Mouse (Mus musculus): ENCODE results near the gene Phactr3. TPM values are rescaled to one million over a fixed set of nuclear protein-coding genes. Genes with fewer than 3 reads are reported as not detected.

Gene Phactr3
- polyA plus RNA-seq, 1 experiment: 0.32 TPM

DNA sequence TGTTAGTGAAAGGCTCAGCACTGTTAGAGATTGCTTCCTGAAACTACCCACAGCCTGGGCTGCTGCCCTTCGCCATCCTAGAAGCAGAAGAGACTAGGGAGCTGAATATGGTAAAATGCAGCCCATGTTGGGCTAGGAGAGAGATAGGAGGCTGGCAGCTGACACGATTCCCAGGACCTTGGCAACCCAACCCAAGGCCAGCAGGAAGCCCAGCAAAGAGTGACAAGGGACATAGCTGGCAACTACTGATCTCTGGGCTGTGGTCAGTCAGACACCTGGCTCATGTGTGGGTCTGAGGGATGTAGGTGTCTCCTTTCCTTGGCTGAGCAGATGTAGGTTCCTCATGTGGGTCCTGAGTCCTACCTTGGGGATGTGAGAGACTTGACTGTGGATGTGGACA lies 152.0 kb downstream of the Phactr3 start:
- Histone ChIP-seq H3K4me1 (replicated peaks; ENCODE audit: control insufficient read depth, insufficient read depth, low read length) (no peaks in the 10 kb centered on the region), H3K36me3 (ENCODE audit: control insufficient read depth, insufficient read depth, low read length) (no peaks in the 10 kb centered on the region), H3K27me3 (ENCODE audit: control insufficient read depth, insufficient read depth, low read length) (no peaks in the 10 kb centered on the region), H3K27ac (ENCODE audit: control insufficient read depth, insufficient read depth, low read length) (no peak overlapping the region), H3K4me3 (ENCODE audit: control insufficient read depth, insufficient read depth, low read length) (no peak overlapping the region)
- DNase-seq: no peak
- no peak for TF ChIP-seq POLR2A (IDR thresholded peaks at IDR 0.05; ENCODE audit: control insufficient read depth, extremely low read depth, insufficient read depth, low read length, poor library complexity)
- no peak for TF ChIP-seq CTCF (IDR thresholded peaks at IDR 0.05; ENCODE audit: borderline replicate concordance, control insufficient read depth, extremely low read depth, insufficient read depth, low read length, poor library complexity)
- 68% methylated on average over 2 of the region's 2 CpGs for WGBS

DNA sequence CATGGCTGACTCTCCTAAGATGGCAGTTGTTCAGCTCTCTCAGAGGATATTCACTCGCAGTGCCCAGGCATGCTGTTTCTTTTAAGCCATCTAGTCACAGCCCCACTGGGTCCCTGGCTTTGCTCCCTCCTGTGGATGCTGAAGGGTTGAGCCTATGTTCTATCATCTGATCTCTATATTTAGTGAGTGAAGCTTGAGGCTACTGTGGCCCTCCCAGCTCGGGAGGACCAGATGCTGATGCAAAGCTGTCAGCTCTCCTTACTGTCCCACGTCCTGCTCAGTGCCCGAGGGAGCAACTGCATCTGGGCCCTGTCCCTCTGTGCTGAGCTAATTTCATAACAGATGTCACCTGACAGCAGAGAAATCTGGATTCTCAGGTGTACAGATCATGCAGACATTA lies 153.6 kb downstream of the Phactr3 start:
- DNase-seq: no peak
- Histone ChIP-seq H3K4me3 (ENCODE audit: control insufficient read depth, insufficient read depth, low read length) (no peak overlapping the region), H3K4me1 (replicated peaks; ENCODE audit: control insufficient read depth, insufficient read depth, low read length) (no peaks in the 10 kb centered on the region), H3K27me3 (ENCODE audit: control insufficient read depth, insufficient read depth, low read length) (no peaks in the 10 kb centered on the region), H3K36me3 (ENCODE audit: control insufficient read depth, insufficient read depth, low read length) (no peaks in the 10 kb centered on the region), H3K27ac (ENCODE audit: control insufficient read depth, insufficient read depth, low read length) (no peak overlapping the region)
- TF ChIP-seq POLR2A (IDR thresholded peaks at IDR 0.05; ENCODE audit: control insufficient read depth, extremely low read depth, insufficient read depth, low read length, poor library complexity) (no peak), CTCF (IDR thresholded peaks at IDR 0.05; ENCODE audit: borderline replicate concordance, control insufficient read depth, extremely low read depth, insufficient read depth, low read length, poor library complexity) (no peak)
- 72% methylated on average over 4 of the region's 4 CpGs for WGBS

DNA sequence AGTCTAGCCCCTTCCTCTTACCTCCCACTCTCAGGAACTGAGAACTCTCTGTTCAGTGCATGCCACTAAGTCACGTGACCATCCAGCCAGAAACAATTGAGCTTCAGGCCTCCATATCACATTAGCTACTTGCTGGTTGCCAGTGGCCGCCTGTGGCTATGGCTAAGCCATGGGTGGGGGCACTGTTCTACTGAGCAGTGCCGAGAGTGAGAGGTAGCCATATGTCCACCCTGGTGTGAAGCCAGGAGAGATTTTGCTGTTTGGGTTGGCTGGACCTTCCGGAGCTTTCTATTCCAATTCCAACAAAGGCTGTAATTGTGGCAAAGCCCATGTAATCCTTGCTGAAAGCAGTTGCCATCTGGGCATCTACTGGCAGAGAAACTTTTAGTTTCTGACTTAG lies 155.4 kb downstream of the Phactr3 start:
- DNase-seq: no peak
- TF ChIP-seq POLR2A (IDR thresholded peaks at IDR 0.05; ENCODE audit: control insufficient read depth, extremely low read depth, insufficient read depth, low read length, poor library complexity) (no peak), CTCF (IDR thresholded peaks at IDR 0.05; ENCODE audit: borderline replicate concordance, control insufficient read depth, extremely low read depth, insufficient read depth, low read length, poor library complexity) (no peak)
- Histone ChIP-seq H3K4me1 (replicated peaks; ENCODE audit: control insufficient read depth, insufficient read depth, low read length) (no peaks in the 10 kb centered on the region), H3K4me3 (ENCODE audit: control insufficient read depth, insufficient read depth, low read length) (no peak overlapping the region), H3K27me3 (ENCODE audit: control insufficient read depth, insufficient read depth, low read length) (no peaks in the 10 kb centered on the region), H3K27ac (ENCODE audit: control insufficient read depth, insufficient read depth, low read length) (no peak overlapping the region), H3K36me3 (ENCODE audit: control insufficient read depth, insufficient read depth, low read length) (no peaks in the 10 kb centered on the region)
- 80% methylated on average over 4 of the region's 4 CpGs for WGBS

DNA sequence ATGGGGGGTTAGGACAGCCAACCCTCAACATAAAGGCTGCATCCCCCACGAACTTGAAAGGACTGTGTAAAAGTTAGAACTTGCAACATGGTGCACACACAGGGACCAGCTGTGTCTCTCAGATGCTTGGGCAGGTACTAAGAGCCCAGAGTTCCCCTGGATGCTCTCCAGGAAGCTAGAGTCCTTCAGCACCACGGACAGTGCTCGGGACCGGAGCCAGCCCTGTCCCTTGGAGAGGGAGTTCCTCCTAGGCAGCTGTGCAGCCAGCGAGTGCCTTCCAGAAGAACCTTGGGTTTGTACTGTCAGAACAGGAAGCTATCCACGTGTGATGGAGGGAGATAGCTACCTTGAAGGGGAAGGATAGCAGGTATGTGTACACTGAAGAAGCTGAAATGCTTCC lies 158.4 kb downstream of the Phactr3 start:
- DNase-seq: no peak
- Histone ChIP-seq H3K4me1 (replicated peaks; ENCODE audit: control insufficient read depth, insufficient read depth, low read length) (no peaks in the 10 kb centered on the region), H3K27ac (ENCODE audit: control insufficient read depth, insufficient read depth, low read length) (no peak overlapping the region), H3K27me3 (ENCODE audit: control insufficient read depth, insufficient read depth, low read length) (no peaks in the 10 kb centered on the region), H3K4me3 (ENCODE audit: control insufficient read depth, insufficient read depth, low read length) (no peak overlapping the region), H3K36me3 (ENCODE audit: control insufficient read depth, insufficient read depth, low read length) (no peaks in the 10 kb centered on the region)
- WGBS: 13% methylated on average over 6 of the region's 6 CpGs
- no peak for TF ChIP-seq POLR2A (IDR thresholded peaks at IDR 0.05; ENCODE audit: control insufficient read depth, extremely low read depth, insufficient read depth, low read length, poor library complexity)

DNA sequence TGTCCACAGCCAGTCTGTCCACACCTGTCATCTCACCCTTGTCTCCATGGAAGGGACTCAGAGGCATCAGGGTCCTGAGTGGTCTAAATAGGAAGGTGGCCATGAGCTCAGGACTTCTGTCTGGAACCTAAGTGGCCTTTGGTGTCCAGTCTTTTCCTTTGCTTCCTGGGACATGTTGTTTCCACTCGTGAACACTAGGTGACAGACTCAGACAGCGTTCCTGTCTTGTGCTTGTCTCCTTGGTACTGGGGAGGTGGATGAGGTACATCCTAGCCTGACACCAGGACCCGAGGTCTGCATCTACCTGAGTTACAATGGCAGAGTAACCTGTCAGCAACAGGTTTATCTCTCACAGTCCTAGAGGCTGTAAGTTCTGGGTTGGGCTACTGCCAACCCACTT lies 162.4 kb downstream of the Phactr3 start:
- no peak for DNase-seq
- Histone ChIP-seq H3K27ac (ENCODE audit: control insufficient read depth, insufficient read depth, low read length) (no peak overlapping the region), H3K4me1 (replicated peaks; ENCODE audit: control insufficient read depth, insufficient read depth, low read length) (no peaks in the 10 kb centered on the region), H3K4me3 (ENCODE audit: control insufficient read depth, insufficient read depth, low read length) (no peak overlapping the region), H3K27me3 (ENCODE audit: control insufficient read depth, insufficient read depth, low read length) (no peaks in the 10 kb centered on the region), H3K36me3 (ENCODE audit: control insufficient read depth, insufficient read depth, low read length) (no peaks in the 10 kb centered on the region)
- TF ChIP-seq CTCF (IDR thresholded peaks at IDR 0.05; ENCODE audit: borderline replicate concordance, control insufficient read depth, extremely low read depth, insufficient read depth, low read length, poor library complexity) (no peak), POLR2A (IDR thresholded peaks at IDR 0.05; ENCODE audit: control insufficient read depth, extremely low read depth, insufficient read depth, low read length, poor library complexity) (no peak)
- 54% methylated on average over 3 of the region's 3 CpGs for WGBS

DNA sequence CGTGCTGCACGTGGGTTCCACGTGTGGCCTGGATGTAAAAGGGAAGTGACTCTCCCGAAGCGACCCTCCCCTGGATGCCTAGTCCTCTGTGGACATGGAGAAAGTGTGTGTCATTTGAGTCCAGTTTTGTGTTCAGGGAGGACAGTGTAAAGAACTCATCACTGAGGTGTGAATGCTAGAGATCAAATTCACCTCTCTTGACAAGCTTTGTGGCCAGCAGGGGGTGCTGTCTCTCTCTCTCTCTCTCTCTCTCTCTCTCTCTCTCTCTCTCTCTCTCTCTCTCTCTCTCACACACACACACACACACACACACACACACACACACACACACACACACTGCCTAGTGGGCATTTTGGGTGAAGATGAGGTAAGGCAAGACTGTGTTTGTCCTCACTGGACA lies 168.5 kb downstream of the Phactr3 start:
- TF ChIP-seq POLR2A (IDR thresholded peaks at IDR 0.05; ENCODE audit: control insufficient read depth, extremely low read depth, insufficient read depth, low read length, poor library complexity) (no peak), CTCF (IDR thresholded peaks at IDR 0.05; ENCODE audit: borderline replicate concordance, control insufficient read depth, extremely low read depth, insufficient read depth, low read length, poor library complexity) (no peak)
- H3K27ac ChIP-seq (ENCODE audit: control insufficient read depth, insufficient read depth, low read length): no peak overlapping the region
- no peaks in the 10 kb centered on the region for H3K27me3 ChIP-seq (ENCODE audit: control insufficient read depth, insufficient read depth, low read length)
- no peak for DNase-seq
- H3K36me3 ChIP-seq (ENCODE audit: control insufficient read depth, insufficient read depth, low read length): no peaks in the 10 kb centered on the region
- 67% methylated on average over 5 of the region's 5 CpGs for WGBS
- no peak overlapping the region for H3K4me3 ChIP-seq (ENCODE audit: control insufficient read depth, insufficient read depth, low read length)
- H3K4me1 ChIP-seq (replicated peaks; ENCODE audit: control insufficient read depth, insufficient read depth, low read length): no peaks in the 10 kb centered on the region

DNA sequence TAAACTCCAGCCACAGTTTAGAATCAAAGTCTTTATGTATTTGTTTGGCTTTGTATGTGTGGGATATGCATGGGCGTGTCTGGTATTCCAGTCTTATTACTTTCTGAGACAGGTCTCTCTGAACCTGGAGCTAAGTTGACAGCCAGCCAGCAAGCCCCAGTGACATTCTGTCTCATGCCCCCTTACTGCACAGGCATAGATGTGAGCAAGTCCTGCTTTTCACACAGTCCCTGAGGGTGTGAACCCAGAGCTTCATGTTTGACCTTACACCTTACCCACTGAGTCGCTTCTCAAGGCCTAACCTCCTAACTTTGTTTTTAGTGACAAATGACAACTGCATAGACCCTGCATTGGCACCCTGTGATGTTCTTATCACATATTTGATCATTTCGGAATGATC lies 169.9 kb downstream of the Phactr3 start:
- WGBS: 88% methylated on average over 3 of the region's 3 CpGs

More for the DNA sequence above, 169.9 kb downstream of the Phactr3 start:
- Histone ChIP-seq H3K4me3 (ENCODE audit: control insufficient read depth, insufficient read depth, low read length) (no peak overlapping the region), H3K36me3 (ENCODE audit: control insufficient read depth, insufficient read depth, low read length) (no peaks in the 10 kb centered on the region), H3K27ac (ENCODE audit: control insufficient read depth, insufficient read depth, low read length) (no peak overlapping the region), H3K27me3 (ENCODE audit: control insufficient read depth, insufficient read depth, low read length) (no peaks in the 10 kb centered on the region), H3K4me1 (replicated peaks; ENCODE audit: control insufficient read depth, insufficient read depth, low read length) (no peaks in the 10 kb centered on the region)
- no peak for DNase-seq
- no peak for TF ChIP-seq POLR2A (IDR thresholded peaks at IDR 0.05; ENCODE audit: control insufficient read depth, extremely low read depth, insufficient read depth, low read length, poor library complexity)
- TF ChIP-seq CTCF (IDR thresholded peaks at IDR 0.05; ENCODE audit: borderline replicate concordance, control insufficient read depth, extremely low read depth, insufficient read depth, low read length, poor library complexity): no peak
